Mouse (Mus musculus): ENCODE results near the gene Exd1. TPM values are rescaled to one million over a fixed set of nuclear protein-coding genes. Genes with fewer than 3 reads are reported as not detected.
A peak's percentile ranks its signal among the peaks of the same experiment; 100 is the strongest.

Gene Exd1
- polyA plus RNA-seq, 1 experiment from 2014 or later: 0.11 TPM

- H3K27ac ChIP-seq (ENCODE audit: low read length): no peak overlapping the region
- no peaks in the 10 kb centered on the region for H3K27me3 ChIP-seq (replicated peaks; ENCODE audit: insufficient read depth, low read length)
- peaks cover 12% of the 10 kb centered on the region for H3K36me3 ChIP-seq (ENCODE audit: insufficient read depth, low read length)
- TF ChIP-seq CTCF (IDR thresholded peaks at IDR 0.05) (no peak), EP300 (IDR thresholded peaks at IDR 0.05) (no peak)
- no peak overlapping the region for H3K4me2 ChIP-seq (replicated peaks; ENCODE audit: low read depth, low read length)
- ATAC-seq: peak; percentile 23
- H3K9me3 ChIP-seq (ENCODE audit: low read length): no peaks in the 10 kb centered on the region
- 76% methylated on average over 7 of the region's 7 CpGs for WGBS
- DNase-seq (ENCODE audit: low spot score): peak; percentile 33
- no peak overlapping the region for H3K9ac ChIP-seq (replicated peaks; ENCODE audit: low read depth)
- no peak overlapping the region for H3K4me3 ChIP-seq (ENCODE audit: low read depth, low read length)
- no peaks in the 10 kb centered on the region for H3K4me1 ChIP-seq (ENCODE audit: insufficient read depth, low read depth, low read length)
Measured at GRCm38 (mm10) chr2:119566182-119566855, 18.9 kb upstream of the Exd1 start.

- WGBS: 87% methylated on average over 4 of the region's 4 CpGs
- Histone ChIP-seq H3K4me1 (ENCODE audit: insufficient read depth, low read depth, low read length) (no peaks in the 10 kb centered on the region), H3K27ac (ENCODE audit: low read length) (no peak overlapping the region), H3K9me3 (ENCODE audit: low read length) (no peaks in the 10 kb centered on the region), H3K4me3 (ENCODE audit: low read depth, low read length) (no peak overlapping the region), H3K4me2 (replicated peaks; ENCODE audit: low read depth, low read length) (no peak overlapping the region), H3K9ac (replicated peaks; ENCODE audit: low read depth) (no peak overlapping the region), H3K27me3 (replicated peaks; ENCODE audit: insufficient read depth, low read length) (no peaks in the 10 kb centered on the region), H3K36me3 (ENCODE audit: insufficient read depth, low read length) (peaks cover 12% of the 10 kb centered on the region)
- DNase-seq (ENCODE audit: low spot score): no peak
- no peak for TF ChIP-seq CTCF (IDR thresholded peaks at IDR 0.05)
- TF ChIP-seq EP300 (IDR thresholded peaks at IDR 0.05): no peak
- ATAC-seq: no peak
Measured at GRCm38 (mm10) chr2:119565284-119565683, 17.9 kb upstream of the Exd1 start.

GRCm38 (mm10) chr2:119561794-119562193, 14.4 kb upstream of the Exd1 start:
- H3K27me3 ChIP-seq (replicated peaks; ENCODE audit: insufficient read depth, low read length): no peaks in the 10 kb centered on the region
- H3K4me1 ChIP-seq (ENCODE audit: insufficient read depth, low read depth, low read length): peaks cover 6% of the 10 kb centered on the region; the same call in 1 of the 2 replicates
- ATAC-seq (no peak), DNase-seq (ENCODE audit: low spot score) (no peak)
- no peak overlapping the region for H3K4me2 ChIP-seq (replicated peaks; ENCODE audit: low read depth, low read length)
- H3K27ac ChIP-seq (ENCODE audit: low read length): no peak overlapping the region
- no peak overlapping the region for H3K9ac ChIP-seq (replicated peaks; ENCODE audit: low read depth)
- no peaks in the 10 kb centered on the region for H3K9me3 ChIP-seq (ENCODE audit: low read length)
- peaks cover 7% of the 10 kb centered on the region for H3K36me3 ChIP-seq (ENCODE audit: insufficient read depth, low read length)
- TF ChIP-seq CTCF (IDR thresholded peaks at IDR 0.05) (no peak), EP300 (IDR thresholded peaks at IDR 0.05) (no peak)
- H3K4me3 ChIP-seq (ENCODE audit: low read depth, low read length): no peak overlapping the region
- WGBS: 64% methylated on average over 3 of the region's 3 CpGs

- H3K4me2 ChIP-seq (replicated peaks; ENCODE audit: low read depth, low read length): no peak overlapping the region
- H3K27me3 ChIP-seq (replicated peaks; ENCODE audit: insufficient read depth, low read length): no peaks in the 10 kb centered on the region
- H3K36me3 ChIP-seq (ENCODE audit: insufficient read depth, low read length): no peaks in the 10 kb centered on the region
- H3K9me3 ChIP-seq (ENCODE audit: low read length): no peaks in the 10 kb centered on the region
- H3K4me3 ChIP-seq (ENCODE audit: low read depth, low read length): no peak overlapping the region
- H3K9ac ChIP-seq (replicated peaks; ENCODE audit: low read depth): no peak overlapping the region
- ATAC-seq (no peak), DNase-seq (ENCODE audit: low spot score) (no peak)
- H3K27ac ChIP-seq (ENCODE audit: low read length): peak overlapping the region; percentile 20; the same call in 1 of the 2 replicates
- H3K4me1 ChIP-seq (ENCODE audit: insufficient read depth, low read depth, low read length): peaks cover 6% of the 10 kb centered on the region; the same call in 1 of the 2 replicates
- 37% methylated on average over 7 of the region's 7 CpGs for WGBS
- TF ChIP-seq EP300 (IDR thresholded peaks at IDR 0.05): no peak
- TF ChIP-seq CTCF (IDR thresholded peaks at IDR 0.05): no peak
Measured at GRCm38 (mm10) chr2:119558737-119559340, 11.4 kb upstream of the Exd1 start.

GRCm38 (mm10) chr2:119558039-119558438, 10.6 kb upstream of the Exd1 start:
- 83% methylated on average over 3 of the region's 3 CpGs for WGBS
- Histone ChIP-seq H3K27me3 (replicated peaks; ENCODE audit: insufficient read depth, low read length) (no peaks in the 10 kb centered on the region), H3K4me2 (replicated peaks; ENCODE audit: low read depth, low read length) (no peak overlapping the region), H3K9ac (replicated peaks; ENCODE audit: low read depth) (no peak overlapping the region), H3K4me1 (ENCODE audit: insufficient read depth, low read depth, low read length) (peaks cover 6% of the 10 kb centered on the region; the same call in 1 of the 2 replicates), H3K36me3 (ENCODE audit: insufficient read depth, low read length) (no peaks in the 10 kb centered on the region), H3K4me3 (ENCODE audit: low read depth, low read length) (no peak overlapping the region), H3K9me3 (ENCODE audit: low read length) (no peaks in the 10 kb centered on the region), H3K27ac (ENCODE audit: low read length) (no peak overlapping the region)
- ATAC-seq: no peak
- DNase-seq (ENCODE audit: low spot score): no peak
- no peak for TF ChIP-seq CTCF (IDR thresholded peaks at IDR 0.05)
- no peak for TF ChIP-seq EP300 (IDR thresholded peaks at IDR 0.05)

GRCm38 (mm10) chr2:119549678-119550077, 2.3 kb upstream of the Exd1 start:
- ATAC-seq: no peak
- TF ChIP-seq CTCF (IDR thresholded peaks at IDR 0.05): no peak
- no peak for TF ChIP-seq EP300 (IDR thresholded peaks at IDR 0.05)

More at GRCm38 (mm10) chr2:119549678-119550077, 2.3 kb upstream of the Exd1 start:
- no peak for DNase-seq (ENCODE audit: low spot score)
- H3K27ac ChIP-seq (ENCODE audit: low read length): no peak overlapping the region
- no peaks in the 10 kb centered on the region for H3K36me3 ChIP-seq (ENCODE audit: insufficient read depth, low read length)
- H3K4me2 ChIP-seq (replicated peaks; ENCODE audit: low read depth, low read length): peak overlapping the region; percentile 70; the same call in 1 of the 2 replicates
- H3K9me3 ChIP-seq (ENCODE audit: low read length): no peaks in the 10 kb centered on the region
- no peaks in the 10 kb centered on the region for H3K27me3 ChIP-seq (replicated peaks; ENCODE audit: insufficient read depth, low read length)
- H3K9ac ChIP-seq (replicated peaks; ENCODE audit: low read depth): no peak overlapping the region
- WGBS: 72% methylated on average over 2 of the region's 2 CpGs
- H3K4me1 ChIP-seq (ENCODE audit: insufficient read depth, low read depth, low read length): peaks cover 10% of the 10 kb centered on the region; the same call in 1 of the 2 replicates
- H3K4me3 ChIP-seq (ENCODE audit: low read depth, low read length): no peak overlapping the region
